Mouse (Mus musculus) midbrain, embryonic 12.5 days (tissue): ENCODE results near the gene Cox8a. TPM values are rescaled to one million over a fixed set of nuclear protein-coding genes. Genes with fewer than 3 reads are reported as not detected.

ENCODE experiments used
- ATAC-seq: fragments of 200-750 bp; cut with Nextera tagmentation; 2 replicates; pipeline ENCODE4 v1.8.0; 2017; ENCODE audit warnings: low read depth, moderate TSS enrichment, moderate library complexity; ENCODE audit not compliant: low FRiP score
- H3K27ac ChIP-seq: fragments of 300-500 bp; sonication (generic); replicated peaks from 2 replicates; pipeline ENCODE4 v1.5.1; 2016; ENCODE audit warnings: mild to moderate bottlenecking
- H3K27me3 ChIP-seq: fragments of 300-500 bp; sonication (generic); 2 replicates; pipeline ENCODE4 v1.6.1; 2016; ENCODE audit warnings: mild to moderate bottlenecking
- H3K36me3 ChIP-seq: fragments of 300-500 bp; sonication (generic); 2 replicates; pipeline ENCODE4 v1.6.1; 2016
- H3K4me1 ChIP-seq: fragments of 300-500 bp; sonication (generic); 2 replicates; pipeline ENCODE4 v1.6.1; 2016
- H3K4me2 ChIP-seq: fragments of 300-500 bp; sonication (generic); replicated peaks from 2 replicates; pipeline ENCODE4 v1.6.1; 2016; ENCODE audit warnings: mild to moderate bottlenecking, moderate library complexity
- H3K4me3 ChIP-seq: fragments of 300-500 bp; sonication (generic); 2 replicates; pipeline ENCODE4 v1.5.1; 2016; ENCODE audit warnings: mild to moderate bottlenecking
- H3K9ac ChIP-seq: fragments of 300-500 bp; sonication (generic); replicated peaks from 2 replicates; pipeline ENCODE4 v1.6.1; 2016; ENCODE audit warnings: mild to moderate bottlenecking, moderate library complexity
- H3K9me3 ChIP-seq: fragments of 300-500 bp; sonication (generic); 2 replicates; pipeline ENCODE4 v1.6.1; 2016; ENCODE audit warnings: mild to moderate bottlenecking
- WGBS: fragments of 180-500 bp; shearing (Covaris S2); methylation state at CpG from one replicate; pipeline ENCODE4 v1.1.7; 2016; 5-methylcytosine and 5-hydroxymethylcytosine counted together
- polyA plus RNA-seq: library from polyadenylated mRNA; unstranded; fragments of >200 nt; fragmentation: Nextera tagmentation; extraction: Ambion mirVana; gene quantifications from 2 replicates; pipeline ENCODE4 v1.2.1, GENCODE M21; 2016

The Cox8a gene
- polyA plus RNA-seq, 1 experiment from 2014 or later: 763 TPM

GRCm38 (mm10) chr19:7217926-7218267 lies 481 bp upstream of the Cox8a start:
- 14% methylated on average over 6 of the region's 6 CpGs for WGBS
- Histone ChIP-seq H3K27me3 (no peaks in the 10 kb centered on the region), H3K4me1 (peaks cover 20% of the 10 kb centered on the region), H3K4me2 (peak overlapping the region; percentile 93), H3K4me3 (peak overlapping the region; percentile 88), H3K27ac (no peak overlapping the region), H3K9me3 (no peaks in the 10 kb centered on the region), H3K36me3 (peaks cover 28% of the 10 kb centered on the region), H3K9ac (no peak overlapping the region; the same call in 1 of the 2 replicates)
- peak; percentile 14 for ATAC-seq

- H3K27ac ChIP-seq: no peak overlapping the region
- ATAC-seq: no peak
- H3K4me1 ChIP-seq: peaks cover 20% of the 10 kb centered on the region
- peaks cover 36% of the 10 kb centered on the region for H3K36me3 ChIP-seq
- no peak overlapping the region for H3K4me2 ChIP-seq
- H3K27me3 ChIP-seq: no peaks in the 10 kb centered on the region
- H3K9ac ChIP-seq: no peak overlapping the region
- H3K4me3 ChIP-seq: no peak overlapping the region
- 95% methylated on average over 5 of the region's 5 CpGs for WGBS
- no peaks in the 10 kb centered on the region for H3K9me3 ChIP-seq
These were observed 2.9 kb downstream of the Cox8a start for GRCm38 (mm10) chr19:7214484-7214883.

- peaks cover 36% of the 10 kb centered on the region for H3K36me3 ChIP-seq
- 90% methylated on average over 3 of the region's 3 CpGs for WGBS
- no peak overlapping the region for H3K9ac ChIP-seq
- ATAC-seq: no peak
- no peaks in the 10 kb centered on the region for H3K9me3 ChIP-seq
- H3K27ac ChIP-seq: no peak overlapping the region
- no peak overlapping the region for H3K4me3 ChIP-seq
- no peaks in the 10 kb centered on the region for H3K27me3 ChIP-seq
- H3K4me1 ChIP-seq: peaks cover 20% of the 10 kb centered on the region
- no peak overlapping the region for H3K4me2 ChIP-seq
These were observed 4.4 kb downstream of the Cox8a start for GRCm38 (mm10) chr19:7213010-7213409.

- no peak for ATAC-seq
- H3K36me3 ChIP-seq: peaks cover 36% of the 10 kb centered on the region
- 87% methylated on average over 1 of the region's 1 CpGs for WGBS
These were observed 5.2 kb downstream of the Cox8a start for GRCm38 (mm10) chr19:7212216-7212615.

GRCm38 (mm10) chr19:7209907-7210646 lies 7.3 kb downstream of the Cox8a start:
- Histone ChIP-seq H3K36me3 (peaks cover 29% of the 10 kb centered on the region), H3K4me2 (no peak overlapping the region), H3K9me3 (no peaks in the 10 kb centered on the region), H3K9ac (no peak overlapping the region), H3K4me3 (no peak overlapping the region), H3K27ac (no peak overlapping the region), H3K4me1 (peaks cover 13% of the 10 kb centered on the region), H3K27me3 (no peaks in the 10 kb centered on the region)
- ATAC-seq: no peak
- WGBS: 91% methylated on average over 7 of the region's 7 CpGs

More at GRCm38 (mm10) chr19:7212216-7212615, 5.2 kb downstream of the Cox8a start:
- H3K9me3 ChIP-seq: no peaks in the 10 kb centered on the region
- H3K9ac ChIP-seq: no peak overlapping the region
- H3K27me3 ChIP-seq: no peaks in the 10 kb centered on the region
- no peak overlapping the region for H3K27ac ChIP-seq
- peaks cover 17% of the 10 kb centered on the region for H3K4me1 ChIP-seq
- no peak overlapping the region for H3K4me2 ChIP-seq
- no peak overlapping the region for H3K4me3 ChIP-seq

GRCm38 (mm10) chr19:7205753-7206736 lies 11.4 kb downstream of the Cox8a start, which contains the start of gene Otub1:
Gene Otub1 (minus strand): TSS chr19:7206316.
- Histone ChIP-seq H3K9ac (peak within 1 kb of the TSS; percentile 85), H3K4me1 (peaks cover 32% of the 10 kb centered on the region), H3K27ac (peak within 1 kb of the TSS; percentile 98), H3K27me3 (no peaks in the 10 kb centered on the region), H3K36me3 (peaks cover 31% of the 10 kb centered on the region), H3K9me3 (no peaks in the 10 kb centered on the region), H3K4me2 (peak within 1 kb of the TSS; percentile 79), H3K4me3 (peak within 1 kb of the TSS; percentile 84)
- WGBS: under 1% methylated on average over 76 of the region's 79 CpGs
- peak; percentile 98 for ATAC-seq

- Histone ChIP-seq H3K4me2 (peak overlapping the region; percentile 79), H3K4me3 (peak overlapping the region; percentile 84), H3K4me1 (peaks cover 32% of the 10 kb centered on the region), H3K36me3 (peaks cover 38% of the 10 kb centered on the region), H3K27ac (peak overlapping the region; percentile 98), H3K9me3 (no peaks in the 10 kb centered on the region), H3K9ac (peak overlapping the region; percentile 85), H3K27me3 (no peaks in the 10 kb centered on the region)
- WGBS: 30% methylated on average over 7 of the region's 7 CpGs
- ATAC-seq: no peak
These were observed 12.1 kb downstream of the Cox8a start for GRCm38 (mm10) chr19:7205326-7205725.

- Histone ChIP-seq H3K27ac (0 out of 2 replicates have a peak overlapping the region, but pooled peaks have one; percentile 98), H3K4me2 (peak overlapping the region; percentile 79), H3K4me1 (peaks cover 32% of the 10 kb centered on the region), H3K9ac (peak overlapping the region; percentile 85), H3K36me3 (peaks cover 42% of the 10 kb centered on the region), H3K9me3 (no peaks in the 10 kb centered on the region), H3K4me3 (peak overlapping the region; percentile 84), H3K27me3 (no peaks in the 10 kb centered on the region)
- ATAC-seq: no peak
- 73% methylated on average over 2 of the region's 2 CpGs for WGBS
These were observed 12.5 kb downstream of the Cox8a start for GRCm38 (mm10) chr19:7204898-7205297.

- ATAC-seq: no peak
- WGBS: 73% methylated on average over 1 of the region's 1 CpGs
These were observed 17.0 kb downstream of the Cox8a start for GRCm38 (mm10) chr19:7200427-7200826.

GRCm38 (mm10) chr19:7199089-7199488 lies 18.3 kb downstream of the Cox8a start:
- Histone ChIP-seq H3K4me2 (no peak overlapping the region), H3K9me3 (no peaks in the 10 kb centered on the region), H3K4me3 (no peak overlapping the region), H3K27ac (no peak overlapping the region), H3K4me1 (peaks cover 34% of the 10 kb centered on the region), H3K36me3 (peaks cover 65% of the 10 kb centered on the region), H3K27me3 (peaks cover 23% of the 10 kb centered on the region), H3K9ac (no peak overlapping the region)
- no peak for ATAC-seq
- 95% methylated on average over 13 of the region's 13 CpGs for WGBS

More at GRCm38 (mm10) chr19:7200427-7200826, 17.0 kb downstream of the Cox8a start:
- peaks cover 16% of the 10 kb centered on the region; the same call in 1 of the 2 replicates for H3K27me3 ChIP-seq
- no peak overlapping the region for H3K4me2 ChIP-seq
- peaks cover 46% of the 10 kb centered on the region for H3K4me1 ChIP-seq
- no peaks in the 10 kb centered on the region for H3K9me3 ChIP-seq
- H3K36me3 ChIP-seq: peaks cover 68% of the 10 kb centered on the region
- no peak overlapping the region for H3K27ac ChIP-seq
- no peak overlapping the region for H3K4me3 ChIP-seq
- no peak overlapping the region for H3K9ac ChIP-seq

GRCm38 (mm10) chr19:7197445-7197844 lies 20.0 kb downstream of the Cox8a start:
- no peaks in the 10 kb centered on the region for H3K9me3 ChIP-seq
- H3K4me1 ChIP-seq: peaks cover 32% of the 10 kb centered on the region
- no peak overlapping the region for H3K4me3 ChIP-seq
- peak; percentile 36 for ATAC-seq
- no peak overlapping the region for H3K9ac ChIP-seq
- 89% methylated on average over 9 of the region's 9 CpGs for WGBS
- peaks cover 39% of the 10 kb centered on the region for H3K27me3 ChIP-seq
- H3K27ac ChIP-seq: no peak overlapping the region
- H3K4me2 ChIP-seq: no peak overlapping the region
- peaks cover 48% of the 10 kb centered on the region for H3K36me3 ChIP-seq
